Mouse (Mus musculus) spleen, postnatal 4 days (tissue): Measurements from ENCODE around the gene Mocs1.

Experiments used
- DNase-seq, 2 experiments: peaks; one replicate each; pipeline ENCODE4 v3.0.0; 2022; ENCODE audit warnings: low spot score in 2 of 2

Mocs1 gene

DNA sequence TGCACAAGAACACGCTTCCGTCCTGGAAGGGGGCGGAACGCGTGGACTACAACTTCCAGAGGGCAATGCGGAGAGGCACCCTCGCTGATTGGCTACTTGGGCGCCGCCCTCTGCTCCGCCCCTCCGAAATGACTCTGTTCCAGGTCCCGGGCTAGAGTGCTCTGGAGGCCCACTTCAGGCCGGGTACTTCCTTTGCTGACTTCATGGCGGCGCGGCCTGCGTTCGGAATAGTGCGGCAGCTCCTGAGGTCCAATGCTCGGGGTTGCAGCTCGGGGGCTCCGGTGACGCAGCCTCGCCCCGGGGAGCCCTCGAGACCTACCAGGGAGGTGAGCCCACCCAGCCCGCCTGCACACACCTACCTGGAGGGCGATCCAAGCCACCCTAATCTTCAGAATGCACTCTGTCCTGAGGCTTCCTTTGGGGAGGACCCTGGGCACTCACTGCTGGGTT, at the start of gene Mocs1:
TSS of gene Mocs1 (plus strand) at position 124 of the 450 bp plus-strand sequence.
- peak; percentile 94 to 95 for DNase-seq

DNA sequence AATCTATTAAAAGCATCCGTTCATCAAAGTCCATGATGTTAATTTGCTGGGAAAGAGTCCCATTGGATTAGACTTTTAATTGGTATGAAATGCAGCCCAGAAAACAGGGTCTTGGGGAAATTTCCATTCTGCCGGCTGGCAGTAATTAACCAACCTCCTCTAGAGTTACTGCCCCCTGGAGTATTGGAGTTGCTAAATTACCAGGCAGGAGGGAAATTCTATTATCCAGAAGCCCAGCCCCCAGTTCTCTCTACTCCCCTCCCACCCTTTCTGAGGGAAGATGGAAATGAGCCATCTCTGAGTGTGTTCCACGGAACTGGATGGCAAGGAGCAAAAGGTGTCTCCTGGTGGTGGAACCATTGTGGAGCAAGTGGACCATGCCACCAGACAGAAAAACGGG, 48.5 kb upstream of the Mocs1 start:
- no peak for DNase-seq

DNA sequence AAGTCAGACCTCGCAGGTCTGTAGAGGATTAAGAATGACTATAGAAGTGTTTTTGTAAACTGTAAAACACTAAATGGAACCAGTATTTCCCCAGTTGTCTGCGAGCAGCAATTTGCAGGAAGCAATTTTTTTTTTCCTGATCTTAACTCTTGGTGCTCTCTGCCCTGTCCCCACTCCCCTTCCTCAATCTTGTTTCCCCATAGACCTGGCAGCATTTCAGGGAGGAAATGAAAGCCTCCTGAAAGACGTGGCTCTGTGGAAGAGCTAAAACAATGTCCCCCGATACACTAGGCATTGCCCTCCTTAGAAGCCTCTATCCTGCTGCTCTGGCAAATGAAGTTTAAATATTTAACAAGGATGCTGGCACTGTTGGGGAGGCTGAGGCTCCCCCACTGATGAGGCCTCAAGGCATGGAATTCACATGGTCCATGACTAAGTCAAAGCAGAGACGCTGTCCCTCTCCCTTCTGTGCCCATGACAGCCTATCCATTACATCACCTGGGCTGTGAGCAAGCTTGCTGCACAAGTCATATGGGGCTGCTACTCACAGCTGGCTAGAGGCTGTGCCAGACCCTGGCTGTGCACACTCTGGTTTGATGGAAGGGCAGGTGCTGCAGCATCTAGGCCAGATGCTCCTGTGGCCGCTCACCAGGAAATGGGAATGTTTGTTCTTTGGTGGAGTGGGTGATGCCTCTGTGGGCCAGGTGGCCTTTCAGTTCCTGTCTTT, 43.8 kb upstream of the Mocs1 start:
- DNase-seq, result no peak

DNA sequence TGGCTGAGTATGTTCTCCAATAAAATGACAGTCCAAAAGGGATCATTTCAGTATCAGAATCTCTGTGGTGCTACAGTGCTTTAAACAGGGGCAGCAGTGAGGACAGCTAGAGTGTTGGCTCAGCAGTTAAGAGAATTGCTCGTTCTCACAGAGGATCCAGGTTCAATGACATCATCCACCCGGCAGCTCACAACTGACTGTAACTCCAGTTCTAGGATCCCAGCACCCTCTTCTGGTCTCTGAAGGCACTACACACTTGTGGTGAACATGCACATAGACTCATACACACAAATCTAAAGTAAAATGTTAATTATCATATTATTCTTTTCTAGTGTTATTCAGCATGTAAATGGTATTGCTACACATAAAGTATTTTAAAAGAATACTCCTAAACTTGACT, 40.4 kb upstream of the Mocs1 start:
- DNase-seq, result no peak

DNA sequence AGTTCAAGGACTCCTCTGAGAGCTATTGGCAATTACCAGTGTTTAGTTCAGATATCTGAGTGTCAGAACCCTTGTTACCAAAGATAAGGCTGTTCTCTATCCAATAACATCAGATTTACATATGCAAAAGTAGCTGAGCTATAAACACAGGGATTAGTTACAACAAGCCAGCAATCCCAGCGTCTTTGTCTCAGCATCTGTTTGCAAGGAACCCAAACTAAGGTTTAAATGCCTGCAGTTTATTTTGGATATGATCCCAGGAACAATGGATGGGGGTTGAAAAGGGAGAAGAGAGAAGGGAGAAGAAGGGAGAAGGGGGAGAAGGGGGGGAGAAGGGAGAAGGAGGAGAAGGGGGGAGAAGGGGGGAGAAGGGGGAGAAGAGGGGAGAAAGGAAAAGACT, 35.4 kb upstream of the Mocs1 start:
- no peak for DNase-seq

DNA sequence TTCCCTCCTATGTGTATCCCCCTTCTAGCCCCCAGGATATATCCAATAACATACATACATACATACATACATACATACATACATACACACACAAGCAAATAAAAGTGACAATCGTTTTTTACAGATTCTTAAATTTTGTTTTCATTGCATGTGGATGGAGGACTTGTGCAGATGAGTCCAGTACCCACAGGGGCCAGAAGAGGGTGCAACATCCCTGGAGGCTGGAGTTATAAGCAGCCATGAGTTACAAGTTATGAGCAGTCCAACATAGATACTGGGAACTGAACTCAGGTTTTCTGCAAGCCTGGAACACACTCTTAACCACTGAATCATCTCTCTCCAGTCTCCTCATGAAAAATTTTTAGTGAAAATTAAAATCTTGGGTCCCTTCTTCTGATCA, 33.3 kb upstream of the Mocs1 start:
- DNase-seq, result no peak

DNA sequence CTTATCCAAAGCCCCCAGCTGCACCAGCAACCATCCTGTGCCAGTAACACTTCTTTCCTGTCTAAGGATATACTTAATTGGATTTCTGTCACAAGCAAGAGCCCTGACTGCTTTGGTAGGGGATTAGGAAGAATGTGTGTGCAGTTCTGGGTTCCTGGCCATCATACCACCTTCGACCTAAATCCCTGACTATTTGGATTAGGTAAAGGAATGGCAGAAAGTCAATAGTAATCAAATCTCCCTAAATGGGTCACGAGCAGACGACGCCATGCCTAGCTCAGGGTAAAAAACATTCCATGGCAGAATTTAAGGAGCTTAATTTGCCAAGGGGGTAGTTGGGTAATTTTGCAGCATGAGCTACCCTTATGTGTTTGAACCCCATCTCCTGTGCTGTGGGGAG, 28.6 kb upstream of the Mocs1 start:
- DNase-seq, result no peak

DNA sequence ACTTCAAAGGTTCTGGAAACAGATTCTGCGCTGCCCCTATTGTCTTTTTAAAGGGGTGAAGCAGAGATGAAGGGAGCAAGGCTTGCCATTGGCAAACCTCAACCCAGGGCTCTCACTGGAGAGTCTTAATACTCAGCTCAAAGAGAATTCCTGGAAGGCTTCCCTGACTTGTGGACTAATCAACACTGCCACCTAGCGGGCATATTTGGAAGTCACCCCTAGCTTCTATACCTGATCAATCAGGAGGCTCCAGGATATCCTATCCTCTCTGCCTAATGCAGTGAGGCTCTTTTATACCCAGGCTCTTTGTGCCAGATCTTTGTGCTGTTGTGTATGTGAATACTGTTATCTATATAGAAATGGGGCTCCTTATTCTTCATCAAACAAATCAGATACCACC, 28.0 kb upstream of the Mocs1 start:
- DNase-seq, result peak; percentile 58 to 84

DNA sequence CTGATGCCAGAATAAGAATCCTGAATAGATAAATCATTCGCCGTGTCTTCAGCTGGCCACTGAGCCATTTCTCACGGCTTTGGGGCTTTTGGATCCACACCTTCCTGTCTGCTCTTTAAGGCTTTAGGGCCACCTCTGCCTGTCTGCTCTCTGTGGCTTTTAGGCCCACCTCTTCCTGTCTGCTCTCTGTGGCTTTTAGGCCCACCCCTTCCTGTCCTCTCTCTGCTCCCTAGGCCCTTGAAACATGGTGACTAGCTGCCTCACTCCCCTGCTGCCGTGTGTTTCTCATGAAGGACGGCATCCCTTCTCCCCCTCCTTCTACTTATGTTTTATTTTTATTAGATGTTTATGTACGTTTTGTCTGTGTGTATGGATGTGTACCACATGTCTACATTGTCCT, 25.0 kb upstream of the Mocs1 start:
- no peak for DNase-seq

DNA sequence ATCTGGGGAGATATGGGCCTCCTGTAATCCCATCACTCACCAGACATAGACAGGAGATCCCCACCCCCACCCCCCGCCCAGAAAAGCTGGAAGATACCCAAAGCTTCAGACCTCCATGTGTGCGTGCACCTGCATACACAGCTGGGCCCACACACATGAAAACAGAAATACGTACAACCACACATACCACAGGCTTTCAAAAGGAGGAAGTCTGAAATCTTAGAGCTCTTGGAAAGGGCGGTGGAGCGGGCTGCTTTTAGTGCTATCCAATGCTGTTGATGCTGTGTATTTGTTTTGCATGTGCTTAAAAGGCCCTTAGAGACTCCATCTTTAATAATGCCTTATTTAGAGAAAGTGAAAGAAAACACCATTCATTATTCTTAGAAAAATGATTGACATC, 22.2 kb upstream of the Mocs1 start:
- no peak for DNase-seq

DNA sequence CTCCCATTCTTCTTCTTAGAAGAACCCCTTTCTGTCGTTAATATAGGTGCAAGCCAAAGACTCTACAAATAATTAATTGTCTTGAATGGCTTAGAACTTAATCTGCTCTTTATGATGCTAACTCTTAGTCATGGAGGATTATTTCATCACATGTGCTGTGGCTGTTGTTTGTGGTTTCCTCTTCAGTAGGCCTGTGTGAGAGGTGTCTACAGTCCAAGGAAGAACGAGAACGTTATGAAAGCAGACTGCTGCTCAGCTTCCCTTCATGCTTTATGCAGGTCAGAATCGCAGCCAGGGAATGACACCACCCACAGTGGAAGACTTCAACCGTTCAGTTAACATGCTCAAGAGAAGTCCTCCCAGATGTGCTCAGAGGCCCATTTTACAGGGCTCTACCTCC, 15.2 kb upstream of the Mocs1 start:
- DNase-seq, result no peak

DNA sequence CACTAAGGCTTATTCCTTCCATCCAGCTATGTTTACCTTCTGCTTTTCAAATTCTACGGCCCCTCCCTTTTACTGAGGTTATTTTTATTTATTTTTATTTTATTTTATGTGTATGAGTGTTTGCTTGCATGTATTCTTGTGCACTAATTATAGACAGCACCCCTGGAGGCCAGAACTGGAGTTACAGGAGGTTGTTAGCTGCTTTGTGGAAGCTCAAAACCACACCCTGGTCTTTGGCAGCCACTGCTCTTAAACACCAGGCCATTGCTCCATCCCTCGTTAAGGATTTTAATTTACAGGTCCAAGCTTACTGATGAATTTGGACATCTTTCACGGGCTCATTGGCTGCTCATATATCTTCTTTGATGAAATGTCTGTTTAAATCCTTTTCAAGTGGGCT, 14.6 kb upstream of the Mocs1 start:
- no peak for DNase-seq

DNA sequence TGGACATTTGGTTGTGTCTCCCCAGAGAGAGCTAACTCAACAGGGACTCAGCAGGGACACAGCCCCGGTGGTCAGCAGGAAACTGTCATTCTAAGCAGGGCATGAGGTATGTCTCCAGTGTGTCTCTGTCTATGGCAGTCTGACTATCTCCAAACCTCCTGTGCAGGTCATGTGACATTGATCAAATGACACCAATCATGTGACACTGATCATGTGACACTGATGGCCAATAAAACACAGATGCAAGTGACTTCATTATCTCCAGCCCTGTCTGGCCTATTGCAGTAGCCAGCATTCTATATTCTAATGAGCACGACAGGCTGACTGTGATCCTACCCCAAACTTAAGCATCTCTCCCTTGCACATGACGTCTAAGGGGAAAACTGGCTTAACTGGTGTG, 11.9 kb upstream of the Mocs1 start:
- DNase-seq, result no peak

DNA sequence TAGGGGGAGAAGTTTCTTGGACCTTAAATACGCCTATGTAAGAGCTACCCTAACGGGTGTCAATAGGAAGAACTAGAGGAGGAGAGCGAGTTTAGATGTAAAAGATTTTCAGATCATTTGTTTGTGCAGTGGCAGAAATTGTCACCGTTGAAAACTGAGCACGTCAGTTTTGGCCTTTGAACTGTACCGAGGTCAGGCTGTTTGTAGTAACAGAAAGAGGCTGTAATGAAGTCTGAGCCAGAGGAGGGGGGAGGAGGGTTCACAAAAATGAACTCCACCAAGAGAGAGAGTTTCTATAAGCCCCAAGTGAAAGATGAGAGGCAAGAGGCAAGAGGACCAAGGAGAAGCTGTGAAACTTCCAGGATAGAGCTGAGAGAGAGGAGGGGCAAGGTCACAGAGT, 8.3 kb upstream of the Mocs1 start:
- DNase-seq, result no peak

DNA sequence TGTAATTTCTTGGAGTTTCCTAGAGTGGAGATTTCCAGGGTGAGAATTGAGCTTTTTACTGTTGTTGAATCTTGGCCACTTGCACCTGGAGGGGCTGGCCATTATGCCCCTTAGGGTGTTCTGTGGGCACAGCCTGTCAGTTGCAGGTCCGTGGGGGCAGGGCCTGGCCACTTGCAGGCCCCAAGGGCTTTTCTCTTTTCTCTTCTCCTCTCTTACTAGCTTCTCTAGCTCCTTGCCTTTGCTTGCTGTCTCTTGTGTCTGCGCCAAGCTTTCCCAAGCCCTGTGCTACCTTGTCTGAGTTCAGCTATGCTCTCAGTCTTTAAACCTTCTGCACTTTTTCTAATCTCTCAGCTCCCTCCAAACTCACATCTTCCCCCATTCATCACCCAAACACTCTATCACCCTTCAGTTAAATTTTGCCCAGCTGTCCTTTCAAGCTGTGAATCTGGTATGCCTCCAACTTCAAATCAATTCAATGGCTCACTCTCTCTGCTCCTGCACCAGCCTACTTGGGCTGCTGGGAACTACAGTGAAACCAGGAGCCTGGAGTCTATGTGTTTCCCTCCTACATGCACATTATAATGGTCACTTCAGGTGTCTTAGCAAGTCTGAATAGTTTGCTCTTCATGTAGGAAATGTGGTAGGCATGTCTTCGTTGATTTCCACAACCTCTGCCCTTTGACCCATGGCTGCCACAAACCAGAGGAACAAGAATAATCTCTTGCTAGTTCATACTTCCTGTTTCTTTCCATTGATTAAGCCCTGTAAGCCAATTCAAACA, 5.7 kb upstream of the Mocs1 start:
- peak; percentile 7 to 53 for DNase-seq

DNA sequence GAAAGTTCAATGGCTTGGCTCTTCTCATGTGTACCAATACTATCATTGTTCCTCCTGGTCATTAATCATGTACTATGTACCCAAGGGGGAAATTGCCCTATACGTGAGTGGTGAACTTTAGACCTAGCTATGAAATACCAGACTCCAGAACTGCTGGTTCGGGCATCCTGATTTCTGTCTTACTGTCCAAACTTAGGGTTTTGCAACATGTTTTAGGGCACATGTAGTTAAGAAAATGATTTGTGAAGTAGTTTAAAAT, 5.2 kb upstream of the Mocs1 start:
- DNase-seq, result no peak

DNA sequence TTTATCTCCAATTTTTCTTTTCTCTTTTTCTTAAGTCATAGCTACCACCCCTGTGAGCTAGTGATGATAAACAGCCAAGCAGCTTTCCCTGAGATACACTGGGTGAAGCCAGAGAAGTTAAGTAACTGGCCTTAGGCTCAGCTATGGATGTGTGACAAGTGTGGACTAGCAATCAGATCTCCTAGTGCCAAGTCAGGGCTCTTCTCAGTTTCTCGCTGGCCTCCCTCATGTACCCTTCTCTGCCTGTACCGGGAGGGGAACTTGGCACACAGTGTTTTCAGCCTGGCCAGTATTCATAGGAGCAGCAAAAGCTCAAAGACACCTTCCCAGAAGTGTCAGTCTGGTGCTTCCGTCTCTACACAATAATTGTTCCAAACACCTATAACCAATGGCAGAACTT, 4.3 kb upstream of the Mocs1 start:
- peak; percentile 7 to 53 for DNase-seq

DNA sequence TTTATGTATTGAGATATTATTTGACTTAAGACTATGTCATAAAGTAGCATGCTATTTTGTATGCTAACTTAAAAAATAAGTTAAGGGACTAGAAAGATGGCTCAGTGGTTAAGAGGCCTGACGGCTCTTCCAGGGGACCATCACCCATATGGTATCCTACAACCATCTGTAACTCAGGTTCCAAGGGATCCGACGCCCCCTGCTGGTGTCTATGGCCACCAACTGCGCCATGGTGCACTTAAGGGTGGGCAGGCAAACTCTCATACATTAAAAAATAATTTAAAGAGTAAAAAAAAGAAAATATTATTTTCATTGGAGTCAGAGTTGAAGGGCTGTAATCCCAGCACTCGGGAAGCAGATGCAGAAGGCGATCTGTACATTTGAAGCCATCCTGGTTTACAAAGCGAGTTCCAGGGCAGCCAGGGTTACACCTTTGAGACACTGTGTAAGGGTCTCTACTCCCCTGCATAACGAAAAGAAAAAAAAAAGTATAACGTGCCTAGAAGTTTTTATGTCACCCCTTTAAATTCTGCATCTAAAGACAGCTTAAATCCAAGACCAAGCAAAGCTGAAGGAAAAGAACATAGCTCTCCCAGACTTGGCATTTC, 427 bp upstream of the Mocs1 start:
- peak; percentile 38 to 71 for DNase-seq

DNA sequence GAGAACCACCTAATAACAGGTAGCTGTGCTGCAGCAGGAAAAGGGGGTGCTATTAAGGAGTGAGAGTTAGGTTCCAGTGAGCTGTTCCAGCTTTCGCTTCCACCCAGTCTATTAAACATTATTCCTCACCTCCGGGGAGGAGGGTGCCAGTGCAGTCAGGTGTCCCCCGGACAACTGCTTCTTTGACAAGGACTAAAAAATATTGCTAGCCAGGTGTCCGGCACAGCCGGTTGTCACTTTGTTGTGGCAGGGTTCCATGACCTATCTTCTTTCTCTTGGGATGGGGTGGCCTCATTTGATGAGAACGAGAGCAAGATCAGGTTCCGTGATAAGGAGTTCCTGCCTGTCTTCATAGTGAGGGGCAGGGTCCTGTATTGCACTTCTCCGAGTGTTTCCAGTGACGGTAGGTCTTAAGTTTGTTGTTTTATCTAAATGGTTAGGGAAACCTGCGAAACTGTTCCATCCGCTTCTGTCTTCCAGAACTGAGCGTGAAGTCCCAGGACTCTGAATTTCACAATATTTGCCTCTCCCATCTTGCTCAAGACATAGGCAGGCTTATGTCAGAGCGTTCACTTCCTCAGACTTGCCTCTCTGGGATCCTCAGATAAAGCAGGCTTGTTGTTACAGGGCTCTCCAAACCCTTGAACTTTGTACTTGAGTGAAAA, 721 bp downstream of the Mocs1 start:
- DNase-seq, result peak; percentile 31 to 71

DNA sequence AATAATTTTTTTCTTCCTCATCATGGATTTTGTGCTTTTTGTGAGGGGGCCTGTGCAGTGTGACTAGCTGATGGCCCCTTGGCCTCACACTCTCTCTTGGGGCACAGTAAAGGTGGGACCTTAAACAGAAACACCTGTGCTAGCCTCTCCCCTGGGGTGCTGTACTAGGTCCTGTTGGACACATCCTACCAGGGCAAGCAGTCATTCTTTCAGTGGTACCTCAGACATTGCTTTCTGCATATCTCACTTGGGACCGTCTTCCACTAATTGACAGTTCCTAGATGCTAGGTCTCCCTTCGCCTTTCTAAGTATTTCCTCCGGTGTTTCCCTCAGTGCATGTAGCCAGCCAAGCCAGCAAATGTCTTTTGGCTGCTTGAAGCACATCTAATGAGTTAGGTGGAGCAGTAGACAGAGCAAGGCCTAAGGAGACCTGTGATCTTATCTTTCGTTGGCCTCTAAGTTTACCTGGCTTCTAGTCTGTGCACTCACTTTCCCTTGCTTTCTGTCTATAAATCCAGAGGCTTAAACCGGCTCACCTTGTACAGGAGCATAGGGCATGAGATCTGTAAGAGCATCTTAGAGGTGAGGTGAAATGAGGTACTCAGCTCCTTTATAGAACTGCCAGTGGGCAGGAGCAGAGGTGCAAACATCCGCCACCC, 1.4 kb downstream of the Mocs1 start:
- DNase-seq, result peak; percentile 13 to 67

DNA sequence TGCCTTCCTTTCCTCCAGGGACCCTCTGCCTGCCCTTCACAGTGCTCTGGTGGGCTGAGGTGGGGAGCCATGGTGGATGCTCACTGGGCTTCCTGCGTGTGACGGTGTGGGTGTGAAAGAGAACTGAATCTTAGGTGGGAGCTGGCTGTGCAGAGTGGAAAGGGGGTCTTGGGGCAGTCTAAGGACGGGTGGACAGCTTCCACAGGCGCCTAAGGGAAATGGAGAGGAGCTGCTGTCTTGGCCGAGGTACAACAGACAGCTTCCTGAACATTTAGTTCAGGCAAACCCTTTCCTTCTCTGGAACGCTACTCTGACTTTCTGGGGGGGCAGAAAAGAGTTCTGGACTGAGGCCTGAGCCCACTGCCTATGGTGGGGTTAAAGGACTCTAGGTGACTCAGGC, 2.0 kb downstream of the Mocs1 start:
- DNase-seq, result peak; percentile 13 to 66

DNA sequence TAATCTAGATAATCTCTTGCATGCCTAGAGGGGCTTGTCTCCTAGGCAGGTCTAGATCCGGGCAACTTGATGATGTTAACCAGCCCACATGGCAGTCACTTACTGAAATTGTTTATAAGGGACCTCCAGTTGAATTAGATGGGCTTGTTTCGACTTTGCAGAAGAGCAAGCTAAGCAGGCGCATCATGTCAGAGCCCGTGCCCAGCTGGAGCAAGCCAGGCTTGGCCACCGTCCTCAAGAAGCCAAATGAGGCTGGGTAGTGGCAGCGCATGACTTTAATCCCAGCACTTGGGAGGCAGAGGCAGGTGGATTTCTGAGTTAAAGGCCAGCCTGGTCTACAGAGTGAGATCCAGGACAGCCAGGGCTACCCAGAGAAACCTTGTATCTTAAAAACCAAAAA, 3.0 kb downstream of the Mocs1 start:
- DNase-seq, result peak; percentile 7 to 56
